Mouse (Mus musculus) kidney, adult 18-20 months (tissue): ENCODE results near the gene Gm9573.

Source experiments
- DNase-seq: peaks from one replicate; pipeline ENCODE4 v3.0.0; 2021

Gene Gm9573

DNA sequence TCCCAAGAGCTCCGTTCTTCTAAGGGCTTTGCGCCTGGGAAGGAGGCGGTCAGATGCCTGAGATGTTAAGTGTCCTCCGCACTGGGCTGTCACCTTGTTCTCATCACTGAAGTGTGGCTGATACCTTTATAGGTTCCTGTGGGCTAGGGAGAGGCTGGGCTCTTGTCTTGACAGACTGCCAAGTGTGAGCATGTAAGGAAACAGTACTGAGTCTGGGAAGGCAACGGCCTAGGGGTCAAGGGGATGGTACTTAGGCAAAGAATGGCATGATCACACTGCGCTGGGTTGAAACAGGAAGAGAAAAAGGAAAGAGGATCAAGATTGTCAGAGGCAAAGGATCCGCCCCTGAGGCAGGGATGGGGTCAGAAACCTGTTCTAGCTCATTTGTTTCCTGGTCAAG, at the start of gene Gm9573:
Gm9573 (minus strand) TSS at position 101 of the 400 bp plus-strand sequence.
- DNase-seq = no peak

DNA sequence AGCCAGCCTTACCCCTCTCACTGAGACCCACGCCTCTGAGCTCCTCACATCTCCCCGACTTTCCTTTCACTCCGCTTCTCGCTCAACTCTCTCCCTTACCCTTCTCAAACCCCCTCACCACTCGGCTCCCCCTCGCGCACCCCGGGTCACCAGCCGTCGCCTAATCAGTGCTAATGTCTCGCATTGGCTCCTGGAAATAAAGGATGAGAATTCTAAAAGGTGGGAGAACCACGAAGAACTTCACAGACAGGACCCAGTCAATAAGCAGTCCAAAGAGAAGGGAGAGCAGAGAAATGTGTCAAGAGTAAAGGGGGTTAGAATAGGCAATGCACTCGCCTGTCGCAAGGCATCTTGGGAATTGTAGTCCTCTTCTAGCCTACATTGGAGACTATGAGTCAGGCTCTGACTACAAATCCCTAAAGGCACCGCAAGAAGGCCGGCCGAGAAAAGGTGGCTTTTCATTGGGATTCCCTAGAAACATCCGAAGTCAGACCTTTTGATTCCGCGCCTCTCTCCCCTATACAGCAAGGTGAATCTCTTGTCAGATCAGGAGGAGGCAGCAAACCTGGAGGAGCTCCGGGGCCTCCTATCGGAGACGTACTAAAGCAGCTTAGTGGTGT, 47.1 kb upstream of the Gm9573 start, which contains the start of gene Gtf2h4:
Gtf2h4 (minus strand) TSS at position 324 of the 620 bp plus-strand sequence.
- peak; percentile 86 for DNase-seq

- no peak for DNase-seq
Observed at GRCm38 (mm10) chr17:35672527-35672926, 46.1 kb upstream of the Gm9573 start.

GRCm38 (mm10) chr17:35671846-35672245, 45.4 kb upstream of the Gm9573 start:
- no peak for DNase-seq

- DNase-seq = no peak
Observed at GRCm38 (mm10) chr17:35669731-35670130, 43.3 kb upstream of the Gm9573 start.

DNA sequence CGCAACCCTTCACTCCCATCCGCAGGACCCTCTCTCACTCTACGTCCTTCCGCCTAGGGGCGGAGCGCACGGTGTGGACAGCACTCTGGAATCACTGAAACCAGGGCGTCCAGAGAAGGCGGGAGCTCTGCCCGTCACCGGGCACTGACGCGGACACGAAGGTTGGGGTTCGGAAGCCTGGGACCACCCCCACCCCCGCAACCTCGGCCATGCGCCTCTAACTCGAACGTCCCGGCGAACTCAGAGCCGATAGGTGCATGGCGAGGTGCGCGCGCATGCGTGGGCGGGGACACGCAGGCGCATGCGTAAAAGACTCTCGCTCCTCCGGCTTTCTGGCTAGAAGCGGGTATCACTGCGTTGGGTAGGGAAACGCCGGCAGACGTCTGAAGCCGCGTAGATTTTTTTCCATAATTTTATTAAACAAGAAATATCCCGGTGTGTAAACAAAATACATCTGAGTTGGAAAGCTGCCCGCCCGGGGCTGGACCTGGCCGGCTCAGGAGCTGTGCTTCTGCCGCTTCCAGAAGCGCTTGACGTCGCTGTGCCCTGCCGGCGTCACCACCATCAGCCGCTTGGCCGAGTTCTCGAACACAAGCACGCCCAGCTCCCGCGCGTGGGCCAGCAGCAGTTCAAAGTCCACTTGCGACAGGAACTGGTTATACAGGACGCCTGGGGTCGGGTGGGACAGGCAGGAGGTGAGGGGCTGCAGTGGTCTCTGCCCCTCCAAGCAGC, 41.1 kb upstream of the Gm9573 start, which contains the start of gene Vars2:
Vars2 (minus strand) TSS at position 259 of the 732 bp plus-strand sequence.
- peak; percentile 99 for DNase-seq

DNA sequence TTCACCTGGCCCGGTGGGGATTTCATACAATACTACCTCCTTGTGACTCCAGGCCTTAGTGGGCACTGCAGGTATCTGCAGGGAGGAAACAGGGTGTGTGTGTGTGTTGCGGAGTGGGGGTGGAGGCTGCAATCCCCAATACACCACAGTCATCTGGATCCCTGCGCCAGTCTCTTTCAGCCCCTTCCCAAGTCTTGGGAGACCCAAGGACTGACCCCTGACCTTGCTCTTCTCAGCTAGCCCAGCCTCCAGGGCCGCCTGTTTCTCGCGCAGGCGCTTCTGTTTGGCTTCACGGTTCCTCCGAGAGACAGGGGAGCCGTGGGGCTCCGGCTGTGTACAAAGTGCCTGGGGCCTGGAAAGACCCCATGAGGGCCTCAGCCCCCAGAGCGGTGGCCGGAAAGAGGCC, 40.4 kb upstream of the Gm9573 start:
- peak; percentile 12 for DNase-seq

DNA sequence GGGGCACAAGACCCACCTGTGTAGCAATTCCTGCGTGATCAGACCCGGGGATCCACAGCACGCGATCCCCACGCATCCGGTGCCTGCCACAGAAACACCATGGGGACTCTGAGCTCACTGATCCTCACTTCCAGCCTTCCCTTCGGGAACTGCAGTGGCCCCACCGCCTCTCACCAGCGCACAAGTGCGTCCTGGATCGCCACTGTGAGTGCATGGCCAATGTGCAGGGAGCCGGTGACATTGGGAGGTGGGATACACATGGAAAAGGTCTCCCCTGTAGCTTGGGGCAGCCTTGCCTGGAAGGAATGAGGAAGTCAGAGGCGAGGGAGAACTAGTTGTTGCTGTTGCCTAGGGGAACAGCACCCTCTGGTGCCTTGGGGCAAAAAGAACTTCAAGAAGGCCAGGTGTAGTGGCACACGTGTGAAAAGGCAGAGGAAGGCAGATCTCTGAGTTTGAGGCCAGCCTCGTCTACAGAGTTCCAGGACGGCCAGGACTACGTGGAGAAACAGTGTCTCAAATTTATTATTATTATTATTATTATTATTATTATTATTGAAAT, 39.6 kb upstream of the Gm9573 start:
- DNase-seq = peak; percentile 38

DNA sequence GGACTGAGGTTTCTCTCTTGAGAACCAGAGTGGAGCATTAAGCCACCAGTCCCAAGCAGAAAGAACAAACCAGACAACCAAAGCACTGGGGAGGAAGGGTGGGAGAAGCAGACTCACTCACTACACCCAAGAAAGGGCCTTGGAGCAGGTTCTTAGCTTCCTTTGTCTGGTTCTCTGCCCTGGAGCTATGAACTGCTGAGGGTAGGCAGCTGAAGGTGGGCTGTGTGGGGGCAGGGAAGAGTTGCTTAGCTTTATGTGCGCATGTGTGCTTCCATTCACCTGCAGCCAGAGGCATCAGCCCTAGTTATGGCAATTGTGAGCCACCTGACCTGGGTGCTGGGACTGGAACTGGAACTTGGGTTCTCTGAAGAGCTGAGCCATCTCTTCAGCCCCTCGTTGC, 26.6 kb upstream of the Gm9573 start:
- no peak for DNase-seq

DNA sequence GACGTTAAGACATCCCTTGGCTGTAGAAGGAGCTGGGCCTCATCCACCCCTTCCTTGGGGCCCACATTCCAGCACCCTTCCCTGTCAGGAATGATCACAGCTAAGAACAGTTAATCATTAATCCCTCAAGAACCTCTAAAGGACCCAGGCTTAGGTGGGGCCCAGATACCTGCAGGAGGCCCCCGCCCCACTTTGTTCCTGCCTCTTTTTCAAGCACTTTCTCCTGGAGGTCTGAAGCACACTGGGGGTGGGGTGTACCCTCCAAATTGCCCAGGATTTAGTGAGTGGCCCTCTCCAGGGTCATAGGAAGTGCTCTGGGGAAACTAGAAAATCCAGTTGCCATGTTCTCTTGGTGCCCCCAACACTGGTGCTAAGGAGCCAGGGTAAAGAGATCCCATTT, 23.0 kb upstream of the Gm9573 start:
- DNase-seq = peak; percentile 45

GRCm38 (mm10) chr17:35643609-35644236, 17.3 kb upstream of the Gm9573 start, which contains the start of gene Mucl3:
Mucl3 (minus strand) TSS chr17:35643695.
- DNase-seq = no peak

DNA sequence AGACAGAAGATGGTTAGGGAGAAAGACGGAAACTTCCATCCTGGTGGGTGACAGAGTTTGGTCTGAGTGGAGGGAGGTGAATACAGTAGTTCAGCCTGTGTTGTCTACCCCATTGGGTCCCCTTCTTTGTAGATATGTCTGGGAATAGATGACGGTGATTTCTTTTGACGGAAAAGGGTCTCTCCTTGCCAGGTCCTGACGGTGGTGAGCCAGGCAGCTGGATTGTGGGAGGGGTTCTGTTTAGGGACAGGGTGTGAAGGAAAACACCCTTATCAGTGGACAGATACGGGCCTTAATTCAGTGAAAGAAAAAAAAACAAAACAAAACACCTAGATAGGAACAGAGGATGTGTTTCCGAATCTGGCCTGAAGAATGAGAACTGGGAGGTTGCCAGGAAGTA, 12.9 kb upstream of the Gm9573 start:
- no peak for DNase-seq

DNA sequence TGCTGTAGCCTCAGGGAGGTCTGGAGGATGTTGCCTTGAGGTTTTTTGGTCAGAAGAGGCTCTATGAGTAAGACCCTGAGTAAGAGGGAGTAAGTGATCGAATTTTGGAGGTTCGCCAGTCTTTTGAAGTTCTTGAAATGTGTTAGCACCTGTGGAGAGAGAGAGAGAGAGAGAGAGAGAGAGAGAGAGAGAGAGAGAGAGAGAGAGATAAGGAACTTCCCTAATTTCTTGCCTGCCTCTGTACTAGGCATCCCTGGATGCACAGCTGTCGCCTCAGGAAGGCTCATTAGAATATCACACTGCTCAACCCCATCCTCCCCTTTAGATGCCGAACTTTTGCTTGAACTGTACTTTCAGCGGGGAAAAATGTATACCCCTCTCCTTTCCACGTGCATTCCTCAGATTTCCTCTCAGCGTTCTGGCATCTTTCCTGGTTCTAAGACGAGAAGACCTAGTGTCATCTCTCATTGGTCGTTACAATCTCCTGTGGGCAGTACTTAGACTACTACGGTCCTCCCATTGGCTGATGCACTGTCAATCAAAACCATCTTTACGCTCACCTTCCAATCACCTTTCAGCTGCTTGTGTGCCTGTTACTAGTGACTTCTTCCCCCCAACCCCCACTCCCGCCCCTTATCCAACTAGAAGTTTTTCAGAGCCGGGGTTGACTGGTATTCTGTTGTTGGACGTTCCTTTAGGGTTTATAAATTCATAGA, 12.2 kb upstream of the Gm9573 start:
- DNase-seq = peak; percentile 57

DNA sequence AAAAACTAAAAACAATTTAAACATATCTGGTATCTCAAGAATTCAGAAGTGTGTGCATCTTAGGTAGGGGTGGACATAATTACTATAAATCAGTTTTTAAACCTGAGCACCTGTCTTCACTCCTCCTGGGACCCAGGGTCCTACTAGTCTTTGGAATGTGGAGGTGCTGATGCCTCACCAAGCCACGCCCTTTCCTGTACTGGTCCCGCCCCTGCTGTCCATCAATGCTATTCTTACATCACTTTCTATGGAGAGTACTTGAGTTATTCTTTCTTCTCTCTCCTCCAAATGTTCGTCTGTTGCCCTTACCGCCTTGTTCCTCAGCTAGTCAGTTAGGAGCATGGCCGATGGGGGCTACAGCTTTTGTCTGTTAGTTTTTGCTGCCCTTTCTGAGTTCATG, 9.9 kb upstream of the Gm9573 start:
- DNase-seq = peak; percentile 28

- DNase-seq = peak; percentile 74
Observed at GRCm38 (mm10) chr17:35635699-35636111, 9.3 kb upstream of the Gm9573 start.

DNA sequence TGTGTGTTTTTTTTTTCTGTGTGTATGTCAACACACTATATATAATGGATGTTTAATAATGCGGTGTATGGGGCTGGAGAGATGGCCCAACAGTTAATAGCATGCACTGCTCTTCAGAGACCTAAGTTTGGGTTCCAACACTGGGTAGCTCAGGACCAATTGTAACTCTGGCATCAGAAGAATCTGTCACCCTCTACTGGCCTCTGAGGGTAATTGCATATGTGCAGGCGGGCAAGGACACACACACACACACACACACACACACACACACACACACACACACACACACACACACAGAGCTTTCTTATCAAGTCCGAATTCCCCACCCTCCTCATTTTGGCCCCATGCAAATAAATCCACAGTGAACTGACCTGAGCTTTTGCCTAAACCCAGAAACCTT, 8.8 kb upstream of the Gm9573 start:
- DNase-seq = no peak

DNA sequence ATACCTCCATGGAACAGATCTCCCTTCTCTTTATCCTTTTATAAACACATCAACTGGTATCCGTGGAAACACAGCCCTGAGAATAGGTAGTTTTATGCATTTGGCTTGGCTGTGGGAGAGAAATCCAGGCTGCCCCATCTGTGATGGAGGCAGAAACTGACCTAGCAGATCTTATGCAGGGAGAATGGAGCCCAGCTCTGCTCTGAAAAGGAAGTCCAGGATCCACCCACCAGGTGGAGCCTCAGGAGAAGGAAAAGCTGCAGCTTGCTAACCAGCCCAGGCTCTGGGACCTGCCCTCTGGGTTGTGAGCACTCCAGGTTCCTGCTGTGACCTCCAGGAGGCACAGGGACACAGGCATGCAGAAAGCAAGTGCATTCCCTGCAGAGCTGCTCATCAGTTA, 7.6 kb upstream of the Gm9573 start:
- DNase-seq = peak; percentile 37

- no peak for DNase-seq
Observed at GRCm38 (mm10) chr17:35617127-35617526, 9.3 kb downstream of the Gm9573 start.

- DNase-seq = no peak
Observed at GRCm38 (mm10) chr17:35601736-35602354, 24.6 kb downstream of the Gm9573 start.

DNA sequence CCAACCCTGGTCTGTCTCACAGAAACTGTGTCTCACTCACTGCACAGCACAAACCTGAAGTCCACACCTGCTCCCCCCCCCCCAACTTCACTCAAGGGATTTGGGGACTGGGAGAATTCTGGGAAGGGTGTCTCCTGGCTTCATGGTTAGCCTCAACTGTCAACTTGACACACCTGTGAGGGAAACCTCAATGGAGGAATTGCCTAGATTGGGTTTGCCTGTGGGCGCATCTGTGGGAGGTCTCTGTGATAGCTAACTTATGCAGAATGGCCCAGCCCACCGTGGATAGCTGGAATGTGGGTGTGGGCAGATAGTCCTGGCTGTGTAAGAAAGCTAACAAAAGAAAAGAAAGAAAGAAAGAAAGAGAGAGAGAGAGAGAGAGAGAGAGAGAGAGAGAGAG, 25.2 kb downstream of the Gm9573 start, which contains the start of gene Sfta2:
Sfta2 (plus strand) TSS at position 301 of the 400 bp plus-strand sequence.
- no peak for DNase-seq

- DNase-seq = no peak
Observed at GRCm38 (mm10) chr17:35597399-35597798, 29.0 kb downstream of the Gm9573 start.

DNA sequence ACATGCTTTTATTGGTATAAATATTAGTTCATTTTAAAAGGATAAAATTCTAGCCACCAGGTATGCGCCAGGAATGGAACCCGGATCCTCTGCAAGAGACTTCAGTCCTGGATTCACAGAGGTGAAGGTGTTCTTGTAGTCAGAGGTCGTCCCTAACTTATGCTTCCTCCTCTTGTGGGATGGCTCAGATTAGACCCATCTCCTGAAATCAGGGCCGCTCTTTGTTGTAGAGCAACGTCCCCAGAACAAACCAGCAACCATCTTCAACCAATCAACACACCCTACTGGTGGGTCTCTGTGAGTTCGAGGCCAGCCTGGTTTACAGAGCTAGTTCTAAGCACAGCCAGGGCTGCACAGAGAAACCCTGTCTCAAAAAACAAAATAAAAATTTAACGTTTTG, 32.0 kb downstream of the Gm9573 start:
- DNase-seq = no peak
